Mouse (Mus musculus): ENCODE measurements around the gene Prdm13. TPM values are rescaled to one million over a fixed set of nuclear protein-coding genes. Genes with fewer than 3 reads are reported as not detected.

The Prdm13 gene
- polyA plus RNA-seq, 1 experiment from 2014 or later, result not detected

- H3K9ac ChIP-seq (ENCODE audit: low read length), result no peak overlapping the region
- H3K4me2 ChIP-seq (ENCODE audit: low read depth, low read length), result no peak overlapping the region
- no peak overlapping the region for H3K4me3 ChIP-seq (replicated peaks; ENCODE audit: low read length)
- no peaks in the 10 kb centered on the region for H3K4me1 ChIP-seq (ENCODE audit: control insufficient read depth, insufficient read depth, low read length)
- ATAC-seq (ENCODE audit: insufficient read depth, low FRiP score), result peak; percentile 25; the same call in 1 of the 2 replicates
- WGBS, result 57% methylated on average over 3 of the region's 3 CpGs
- no peaks in the 10 kb centered on the region for H3K36me3 ChIP-seq (ENCODE audit: control insufficient read depth, insufficient read depth, low read length)
- H3K9me3 ChIP-seq (replicated peaks; ENCODE audit: control insufficient read depth, low read length), result no peaks in the 10 kb centered on the region
- no peak overlapping the region for H3K27ac ChIP-seq (ENCODE audit: low read length)
- H3K27me3 ChIP-seq (ENCODE audit: control insufficient read depth, insufficient read depth, low read length), result no peaks in the 10 kb centered on the region
Observed at GRCm38 (mm10) chr4:21628367-21629274, 57.1 kb downstream of the Prdm13 start.

Other genes starting within 250 kb of the Prdm13 start
- gene Ccnc, start 41.7 kb upstream of the Prdm13 start, polyA plus RNA-seq (2015; fragmentation: Nextera tagmentation; extraction: Ambion mirVana), result 37.0 and 42.1 TPM in 2 replicates
- gene Usp45, start 81.2 kb upstream of the Prdm13 start, polyA plus RNA-seq (2015; fragmentation: Nextera tagmentation; extraction: Ambion mirVana), result 8.9 and 9.9 TPM in 2 replicates
- 13.9 and 15.2 TPM in 2 replicates for gene Tstd3, start 81.2 kb upstream of the Prdm13 start, polyA plus RNA-seq (2015; fragmentation: Nextera tagmentation; extraction: Ambion mirVana)
- gene Pnisr, start 161.6 kb upstream of the Prdm13 start, polyA plus RNA-seq (2015; fragmentation: Nextera tagmentation; extraction: Ambion mirVana), result 119 and 128 TPM in 2 replicates
- 14.8 and 15.7 TPM in 2 replicates for gene Coq3, start 193.7 kb upstream of the Prdm13 start, polyA plus RNA-seq (2015; fragmentation: Nextera tagmentation; extraction: Ambion mirVana)
- 3.9 and 4.1 TPM in 2 replicates for gene Faxc, start 245.4 kb upstream of the Prdm13 start, polyA plus RNA-seq (2015; fragmentation: Nextera tagmentation; extraction: Ambion mirVana)

Data from stomach, embryonic 16.5 days (tissue).